Mouse (Mus musculus) limb, embryonic 13.5 days (tissue): ENCODE measurements at regions not wholly inside any gene's neighbourhood (a gene's known extent, or its start where the extent isn't known, plus 50 kb on each side); places are given as distances from the start of the nearest gene placed in this dataset.
"Not testable (repeated sequence)": the region's sequence is repeated elsewhere in the genome, so short reads cannot be mapped to it uniquely, and the experiment has no call there.

Experiments
- ATAC-seq: fragments of 200-750 bp; cut with Nextera tagmentation; 2 replicates; pipeline ENCODE4 v1.8.0; 2017; ENCODE audit warnings: low read depth, moderate number of reproducible peaks, moderate TSS enrichment; ENCODE audit not compliant: low FRiP score
- H3K27ac ChIP-seq: fragments of 300-500 bp; sonication (generic); 2 replicates; pipeline ENCODE4 v1.5.1; 2015; ENCODE audit warnings: inconsistent platforms, mild to moderate bottlenecking, moderate library complexity
- H3K27me3 ChIP-seq: fragments of 300-500 bp; sonication (generic); 2 replicates; pipeline ENCODE4 v1.6.1; 2015; ENCODE audit warnings: mild to moderate bottlenecking, inconsistent platforms
- H3K36me3 ChIP-seq: fragments of 300-500 bp; sonication (generic); 2 replicates; pipeline ENCODE4 v1.6.1; 2015; ENCODE audit warnings: inconsistent platforms, mild to moderate bottlenecking, moderate library complexity
- H3K4me1 ChIP-seq: fragments of 300-500 bp; sonication (generic); 2 replicates; pipeline ENCODE4 v1.6.1; 2015; ENCODE audit warnings: inconsistent platforms
- H3K4me2 ChIP-seq: fragments of 300-500 bp; sonication (generic); replicated peaks from 2 replicates; pipeline ENCODE4 v1.6.1; 2015; ENCODE audit warnings: inconsistent platforms, mild to moderate bottlenecking, moderate library complexity
- H3K4me3 ChIP-seq: fragments of 300-500 bp; sonication (generic); 2 replicates; pipeline ENCODE4 v1.5.1; 2015; ENCODE audit warnings: moderate library complexity, mild to moderate bottlenecking, inconsistent platforms
- H3K9ac ChIP-seq: fragments of 300-500 bp; sonication (generic); 2 replicates; pipeline ENCODE4 v1.6.1; 2015; ENCODE audit warnings: mild to moderate bottlenecking, inconsistent platforms
- H3K9me3 ChIP-seq: fragments of 300-500 bp; sonication (generic); 2 replicates; pipeline ENCODE4 v1.6.1; 2016; ENCODE audit warnings: inconsistent platforms
- WGBS: fragments of 180-500 bp; shearing (Covaris S2); methylation state at CpG from one replicate; pipeline ENCODE4 v1.1.7; 2015; 5-methylcytosine and 5-hydroxymethylcytosine counted together

- Histone ChIP-seq H3K9ac (no peak overlapping the region), H3K27me3 (no peaks in the 10 kb centered on the region), H3K4me2 (no peak overlapping the region), H3K27ac (no peak overlapping the region), H3K36me3 (no peaks in the 10 kb centered on the region), H3K4me3 (no peak overlapping the region), H3K9me3 (no peaks in the 10 kb centered on the region), H3K4me1 (no peaks in the 10 kb centered on the region)
- no peak for ATAC-seq
- WGBS, result 95% methylated on average over 10 of the region's 10 CpGs
Measured at GRCm38 (mm10) chr10:57291596-57291995, 194.6 kb upstream of the Hsf2 start.

GRCm38 (mm10) chr10:57313799-57314198 is 172.4 kb upstream of the Hsf2 start:
- Histone ChIP-seq H3K4me2 (no peak overlapping the region), H3K27ac (no peak overlapping the region), H3K9me3 (no peaks in the 10 kb centered on the region), H3K9ac (no peak overlapping the region), H3K4me1 (no peaks in the 10 kb centered on the region), H3K4me3 (no peak overlapping the region), H3K36me3 (no peaks in the 10 kb centered on the region), H3K27me3 (no peaks in the 10 kb centered on the region)
- no peak for ATAC-seq
- WGBS, result 60% methylated on average over 3 of the region's 3 CpGs

GRCm38 (mm10) chr10:57317067-57317466 is 169.1 kb upstream of the Hsf2 start:
- Histone ChIP-seq H3K4me3 (no peak overlapping the region), H3K27ac (no peak overlapping the region), H3K27me3 (no peaks in the 10 kb centered on the region), H3K4me1 (no peaks in the 10 kb centered on the region), H3K4me2 (no peak overlapping the region), H3K9ac (no peak overlapping the region), H3K36me3 (no peaks in the 10 kb centered on the region), H3K9me3 (no peaks in the 10 kb centered on the region)
- no peak for ATAC-seq

- H3K36me3 ChIP-seq, result no peaks in the 10 kb centered on the region
- H3K9ac ChIP-seq, result no peak overlapping the region
- no peak for ATAC-seq
- no peaks in the 10 kb centered on the region for H3K9me3 ChIP-seq
- 59% methylated on average over 2 of the region's 2 CpGs for WGBS
- no peaks in the 10 kb centered on the region for H3K27me3 ChIP-seq
- no peak overlapping the region for H3K4me3 ChIP-seq
- no peaks in the 10 kb centered on the region for H3K4me1 ChIP-seq
- no peak overlapping the region for H3K4me2 ChIP-seq
- no peak overlapping the region for H3K27ac ChIP-seq
Measured at GRCm38 (mm10) chr10:57319171-57319570, 167.0 kb upstream of the Hsf2 start.

GRCm38 (mm10) chr10:57322717-57323424 is 163.3 kb upstream of the Hsf2 start:
- H3K9ac ChIP-seq, result no peak overlapping the region
- H3K4me1 ChIP-seq, result no peaks in the 10 kb centered on the region
- no peak overlapping the region for H3K27ac ChIP-seq
- WGBS, result 77% methylated on average over 2 of the region's 2 CpGs
- ATAC-seq, result no peak
- H3K36me3 ChIP-seq, result no peaks in the 10 kb centered on the region
- H3K9me3 ChIP-seq, result no peaks in the 10 kb centered on the region
- H3K4me3 ChIP-seq, result no peak overlapping the region
- no peak overlapping the region for H3K4me2 ChIP-seq
- H3K27me3 ChIP-seq, result no peaks in the 10 kb centered on the region

GRCm38 (mm10) chr10:57324226-57324625 is 162.0 kb upstream of the Hsf2 start:
- no peaks in the 10 kb centered on the region for H3K4me1 ChIP-seq
- H3K9ac ChIP-seq, result no peak overlapping the region
- no peak overlapping the region for H3K4me2 ChIP-seq
- H3K36me3 ChIP-seq, result no peaks in the 10 kb centered on the region
- H3K9me3 ChIP-seq, result no peaks in the 10 kb centered on the region
- no peak overlapping the region for H3K4me3 ChIP-seq
- H3K27ac ChIP-seq, result no peak overlapping the region
- 54% methylated on average over 1 of the region's 1 CpGs for WGBS
- H3K27me3 ChIP-seq, result no peaks in the 10 kb centered on the region
- no peak for ATAC-seq

GRCm38 (mm10) chr10:57362781-57363180 is 123.4 kb upstream of the Hsf2 start:
- not testable (repeated sequence) for H3K9me3 ChIP-seq, H3K27me3 ChIP-seq, H3K4me2 ChIP-seq, ATAC-seq, H3K4me1 ChIP-seq, H3K36me3 ChIP-seq, H3K27ac ChIP-seq, H3K4me3 ChIP-seq, H3K9ac ChIP-seq
- WGBS, result 97% methylated on average over 1 of the region's 1 CpGs
